Mouse (Mus musculus) midbrain, embryonic 14.5 days (tissue): ENCODE results near the gene Fkbpl. TPM values are rescaled to one million over a fixed set of nuclear protein-coding genes. Genes with fewer than 3 reads are reported as not detected.

Experiments
- ATAC-seq: fragments of 200-750 bp; cut with Nextera tagmentation; 2 replicates; pipeline ENCODE4 v1.8.0; 2017; ENCODE audit warnings: moderate number of reproducible peaks, moderate library complexity; ENCODE audit not compliant: low FRiP score, low TSS enrichment
- DNase-seq: peaks from one replicate; pipeline ENCODE4 v3.0.0-alpha.2; 2015
- H3K27ac ChIP-seq: fragments of 300-500 bp; sonication (generic); replicated peaks from 2 replicates; pipeline ENCODE4 v1.5.1; 2014; ENCODE audit warnings: mild to moderate bottlenecking, low read depth, low read length, moderate library complexity
- H3K27me3 ChIP-seq: fragments of 300-500 bp; sonication (generic); 2 replicates; pipeline ENCODE4 v1.6.1; 2014; ENCODE audit warnings: low read length, control low read depth, mixed read lengths; ENCODE audit not compliant: control insufficient read depth, insufficient read depth
- H3K36me3 ChIP-seq: fragments of 300-500 bp; sonication (generic); 2 replicates; pipeline ENCODE4 v1.6.1; 2014; ENCODE audit warnings: low read length, control low read depth; ENCODE audit not compliant: control insufficient read depth, insufficient read depth
- H3K4me1 ChIP-seq: fragments of 300-500 bp; sonication (generic); 2 replicates; pipeline ENCODE4 v1.6.1; 2014; ENCODE audit warnings: mild to moderate bottlenecking, antibody characterized with exemption, low read length, control low read depth; ENCODE audit not compliant: control insufficient read depth, insufficient read depth
- H3K4me2 ChIP-seq: fragments of 300-500 bp; sonication (generic); 2 replicates; pipeline ENCODE4 v1.6.1; 2014; ENCODE audit warnings: mild to moderate bottlenecking, low read length, moderate library complexity
- H3K4me3 ChIP-seq: fragments of 300-500 bp; sonication (generic); replicated peaks from 2 replicates; pipeline ENCODE4 v1.5.1; 2014; ENCODE audit warnings: low read depth, low read length
- H3K9ac ChIP-seq: fragments of 300-500 bp; sonication (generic); replicated peaks from 2 replicates; pipeline ENCODE4 v1.6.1; 2014; ENCODE audit warnings: mild to moderate bottlenecking, low read length, moderate library complexity
- H3K9me3 ChIP-seq: fragments of 300-500 bp; sonication (generic); 2 replicates; pipeline ENCODE4 v1.6.1; 2016; ENCODE audit warnings: low read length, control low read depth, mixed read lengths; ENCODE audit not compliant: control insufficient read depth
- WGBS: fragments of 180-500 bp; shearing (Covaris S2); extraction: QIAGEN DNeasy Blood & Tissue Kit; methylation state at CpG from one replicate; pipeline ENCODE4 v1.1.7; 2014; 5-methylcytosine and 5-hydroxymethylcytosine counted together
- polyA plus RNA-seq: library from polyadenylated mRNA; unstranded; fragments of >200 nt; fragmentation: Nextera tagmentation; extraction: Ambion mirVana; gene quantifications from 2 replicates; pipeline ENCODE4 v1.2.1, GENCODE M21; 2014

Gene Fkbpl
- polyA plus RNA-seq, 1 experiment from 2014 or later, result 11.2 TPM

DNA sequence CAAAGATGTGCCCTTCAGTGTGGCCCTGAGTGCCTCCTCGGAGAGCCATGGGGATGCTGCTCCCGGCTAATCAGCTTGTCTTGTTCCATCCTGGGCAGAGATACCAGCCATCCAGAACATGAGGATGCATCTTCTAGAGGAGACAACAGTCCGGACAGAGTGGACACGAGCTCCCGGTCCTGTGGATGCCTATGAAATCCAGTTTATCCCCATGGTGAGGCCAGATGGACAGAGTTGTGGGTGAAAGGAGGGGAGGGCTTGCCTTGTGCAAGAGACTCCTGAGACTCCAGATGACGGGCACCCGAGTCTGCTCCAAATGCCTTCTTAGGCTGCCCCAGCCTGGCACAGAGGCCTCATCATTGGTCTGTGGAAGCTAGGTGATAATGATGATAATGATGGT, 28.6 kb downstream of the Fkbpl start:
- ATAC-seq (no peak), DNase-seq (no peak)
- H3K9me3 ChIP-seq, result no peaks in the 10 kb centered on the region
- H3K4me3 ChIP-seq, result no peak overlapping the region
- H3K27me3 ChIP-seq, result peaks cover 43% of the 10 kb centered on the region
- no peak overlapping the region for H3K9ac ChIP-seq
- H3K27ac ChIP-seq, result no peak overlapping the region
- H3K36me3 ChIP-seq, result no peaks in the 10 kb centered on the region
- H3K4me2 ChIP-seq, result no peak overlapping the region
- peaks cover 11% of the 10 kb centered on the region; the same call in 1 of the 2 replicates for H3K4me1 ChIP-seq
- WGBS, result 88% methylated on average over 7 of the region's 7 CpGs

- H3K27me3 ChIP-seq, result peaks cover 42% of the 10 kb centered on the region
- no peaks in the 10 kb centered on the region for H3K36me3 ChIP-seq
- peaks cover 11% of the 10 kb centered on the region; the same call in 1 of the 2 replicates for H3K4me1 ChIP-seq
- H3K9me3 ChIP-seq, result no peaks in the 10 kb centered on the region
- H3K27ac ChIP-seq, result no peak overlapping the region
- 72% methylated on average over 11 of the region's 11 CpGs for WGBS
- no peak overlapping the region for H3K4me3 ChIP-seq
- no peak overlapping the region for H3K9ac ChIP-seq
- DNase-seq (no peak), ATAC-seq (no peak)
- no peak overlapping the region for H3K4me2 ChIP-seq
Measured at GRCm38 (mm10) chr17:34674524-34675204, 30.1 kb downstream of the Fkbpl start.

DNA sequence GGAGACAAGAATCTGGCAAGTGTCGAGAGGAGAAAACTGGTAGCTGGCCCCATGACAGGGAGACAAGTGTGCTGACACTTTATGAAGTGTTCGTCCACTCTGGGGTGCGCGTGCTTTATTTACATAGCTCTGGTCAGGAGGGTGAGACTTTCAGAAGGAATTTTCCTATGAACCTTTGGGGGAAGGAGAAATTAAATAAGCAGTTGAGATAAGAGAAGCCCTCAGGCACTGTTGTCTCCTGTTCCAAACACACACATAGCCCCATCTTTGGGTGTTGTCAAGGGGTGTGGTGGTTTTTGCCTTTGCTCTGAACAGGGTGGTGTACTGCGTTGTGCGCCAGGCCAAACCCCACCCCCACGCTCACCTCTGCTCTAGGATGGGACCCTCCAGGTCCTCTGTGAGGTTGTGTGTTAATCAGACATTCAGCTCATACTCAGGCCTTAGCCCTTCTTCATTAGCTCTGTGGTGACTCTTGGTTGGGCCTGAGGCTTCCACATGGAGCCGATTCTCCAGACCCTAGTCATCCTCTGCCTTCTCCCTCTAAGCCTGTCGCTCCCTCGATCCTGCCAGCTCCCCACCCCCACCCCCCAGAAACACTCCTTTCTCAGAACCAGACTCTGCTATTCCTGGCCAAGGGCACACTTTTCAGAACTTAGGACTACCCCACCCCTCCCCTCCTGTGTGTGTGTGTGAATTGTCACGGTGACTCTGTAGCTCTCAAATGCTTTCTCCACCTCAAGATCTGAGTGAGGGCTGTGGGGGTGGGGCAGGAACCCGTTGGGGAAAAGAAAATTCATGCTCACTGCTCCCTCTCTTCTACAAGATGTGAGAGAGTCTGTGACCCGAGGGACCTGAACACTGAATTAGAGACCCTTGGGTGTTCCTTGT, 30.9 kb downstream of the Fkbpl start:
- no peak for ATAC-seq
- H3K9ac ChIP-seq, result no peak overlapping the region
- H3K4me2 ChIP-seq, result no peak overlapping the region
- H3K27me3 ChIP-seq, result peaks cover 34% of the 10 kb centered on the region
- peaks cover 11% of the 10 kb centered on the region; the same call in 1 of the 2 replicates for H3K4me1 ChIP-seq
- H3K9me3 ChIP-seq, result no peaks in the 10 kb centered on the region
- no peaks in the 10 kb centered on the region for H3K36me3 ChIP-seq
- 77% methylated on average over 13 of the region's 13 CpGs for WGBS
- DNase-seq, result no peak
- H3K27ac ChIP-seq, result no peak overlapping the region
- no peak overlapping the region for H3K4me3 ChIP-seq

GRCm38 (mm10) chr17:34676093-34676460, 31.5 kb downstream of the Fkbpl start:
- H3K4me1 ChIP-seq, result peaks cover 11% of the 10 kb centered on the region; the same call in 1 of the 2 replicates
- no peak overlapping the region for H3K9ac ChIP-seq
- WGBS, result 86% methylated on average over 6 of the region's 6 CpGs
- DNase-seq (no peak), ATAC-seq (no peak)
- peaks cover 28% of the 10 kb centered on the region for H3K27me3 ChIP-seq
- no peaks in the 10 kb centered on the region for H3K36me3 ChIP-seq
- H3K4me2 ChIP-seq, result no peak overlapping the region
- H3K9me3 ChIP-seq, result no peaks in the 10 kb centered on the region
- H3K27ac ChIP-seq, result no peak overlapping the region
- no peak overlapping the region for H3K4me3 ChIP-seq

DNA sequence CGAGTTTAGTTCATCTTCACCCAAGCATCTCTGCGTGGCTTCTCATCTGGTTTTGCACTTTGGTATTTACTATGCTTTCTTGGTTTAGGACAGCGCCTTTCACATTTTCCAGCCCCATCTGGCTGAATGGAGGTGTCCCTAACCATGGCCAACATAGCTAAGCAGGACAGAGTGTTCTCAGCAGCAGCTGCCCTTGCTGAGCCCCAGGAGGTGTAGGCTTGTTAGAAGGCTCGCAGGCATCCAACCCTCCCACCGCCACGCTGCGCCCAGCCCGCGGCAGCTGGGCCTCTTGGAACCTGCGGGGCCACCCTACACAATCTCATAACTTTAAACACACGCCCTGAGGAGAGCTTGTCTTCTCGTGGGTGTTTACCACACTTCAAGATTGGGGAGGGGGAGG, 32.1 kb downstream of the Fkbpl start:
- WGBS, result 73% methylated on average over 12 of the region's 12 CpGs
- Histone ChIP-seq H3K27me3 (peaks cover 22% of the 10 kb centered on the region), H3K4me3 (no peak overlapping the region), H3K27ac (no peak overlapping the region), H3K36me3 (no peaks in the 10 kb centered on the region), H3K9me3 (no peaks in the 10 kb centered on the region), H3K4me1 (peaks cover 6% of the 10 kb centered on the region; the same call in 1 of the 2 replicates), H3K4me2 (no peak overlapping the region), H3K9ac (no peak overlapping the region)
- no peak for ATAC-seq
- DNase-seq, result no peak

- Histone ChIP-seq H3K9ac (no peak overlapping the region), H3K27me3 (no peaks in the 10 kb centered on the region), H3K27ac (no peak overlapping the region), H3K4me2 (no peak overlapping the region), H3K9me3 (no peaks in the 10 kb centered on the region), H3K4me1 (no peaks in the 10 kb centered on the region), H3K4me3 (no peak overlapping the region), H3K36me3 (no peaks in the 10 kb centered on the region)
- ATAC-seq (no peak), DNase-seq (no peak)
- 86% methylated on average over 26 of the region's 26 CpGs for WGBS
Measured at GRCm38 (mm10) chr17:34680191-34680590, 35.6 kb downstream of the Fkbpl start.

DNA sequence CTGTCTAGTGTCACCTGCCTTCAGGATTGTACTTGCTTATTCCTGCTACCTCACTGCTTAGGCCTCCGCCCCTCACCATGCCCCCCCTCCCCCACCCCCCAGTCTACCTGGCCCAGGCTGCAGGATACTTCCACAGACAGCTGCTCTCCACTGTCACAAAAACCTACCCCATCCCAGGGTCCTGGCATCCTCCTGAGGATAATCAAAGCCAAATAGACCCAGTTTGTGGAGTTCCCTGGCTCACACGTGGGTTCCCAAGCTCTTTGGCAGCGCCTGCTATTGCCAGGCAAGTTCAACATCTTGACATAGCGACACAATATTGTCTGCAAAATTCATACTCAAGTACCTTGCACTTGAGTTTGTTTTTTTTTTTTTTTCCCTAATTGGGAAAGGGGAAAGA, 36.1 kb downstream of the Fkbpl start:
- H3K4me3 ChIP-seq, result no peak overlapping the region
- H3K36me3 ChIP-seq, result no peaks in the 10 kb centered on the region
- H3K4me1 ChIP-seq, result no peaks in the 10 kb centered on the region
- no peak overlapping the region for H3K9ac ChIP-seq
- 76% methylated on average over 4 of the region's 4 CpGs for WGBS
- no peaks in the 10 kb centered on the region for H3K27me3 ChIP-seq
- DNase-seq, result no peak
- H3K27ac ChIP-seq, result no peak overlapping the region
- no peak for ATAC-seq
- H3K9me3 ChIP-seq, result no peaks in the 10 kb centered on the region
- no peak overlapping the region for H3K4me2 ChIP-seq

DNA sequence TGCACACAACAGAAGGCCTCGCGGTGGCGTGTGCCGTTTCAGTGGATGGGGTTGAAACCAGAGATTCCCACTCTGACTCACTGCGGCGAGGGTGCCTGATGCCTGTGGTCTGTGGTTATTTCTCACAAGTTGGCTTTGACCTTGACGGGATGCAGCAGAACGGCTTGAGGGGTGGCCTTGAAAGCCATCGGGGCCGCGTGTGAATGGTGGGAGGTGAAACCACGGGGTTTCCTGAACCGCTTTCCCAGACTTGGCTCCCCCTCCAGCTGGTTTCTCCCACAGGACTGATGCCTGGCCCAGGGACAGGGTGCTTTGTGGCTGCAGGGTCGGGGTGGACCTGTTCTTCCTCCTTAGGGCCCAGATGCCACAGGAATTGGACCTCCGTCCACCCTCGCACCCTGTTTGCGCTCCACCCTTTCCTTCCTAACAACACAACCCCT, 36.6 kb downstream of the Fkbpl start:
- ATAC-seq (no peak), DNase-seq (no peak)
- no peaks in the 10 kb centered on the region for H3K9me3 ChIP-seq
- no peak overlapping the region for H3K27ac ChIP-seq
- no peaks in the 10 kb centered on the region for H3K36me3 ChIP-seq
- WGBS, result 81% methylated on average over 17 of the region's 17 CpGs
- no peak overlapping the region for H3K9ac ChIP-seq
- H3K4me1 ChIP-seq, result no peaks in the 10 kb centered on the region
- no peak overlapping the region for H3K4me2 ChIP-seq
- no peaks in the 10 kb centered on the region for H3K27me3 ChIP-seq
- no peak overlapping the region for H3K4me3 ChIP-seq
